Mouse (Mus musculus) forebrain, embryonic 13.5 days (tissue): ENCODE measurements at regions not wholly inside any gene's neighbourhood (a gene's known extent, or its start where the extent isn't known, plus 50 kb on each side); places are given as distances from the start of the nearest gene placed in this dataset.

ENCODE experiments used
- ATAC-seq: fragments of 200-750 bp; cut with Nextera tagmentation; 2 replicates; pipeline ENCODE4 v1.8.0; 2017
- H3K27ac ChIP-seq: fragments of 300-500 bp; sonication (generic); 2 replicates; pipeline ENCODE4 v1.5.1; 2015; ENCODE audit warnings: inconsistent platforms, mild to moderate bottlenecking, moderate library complexity
- H3K27me3 ChIP-seq: fragments of 300-500 bp; sonication (generic); 2 replicates; pipeline ENCODE4 v1.6.1; 2015; ENCODE audit warnings: mild to moderate bottlenecking, inconsistent platforms
- H3K36me3 ChIP-seq: fragments of 300-500 bp; sonication (generic); 2 replicates; pipeline ENCODE4 v1.6.1; 2015; ENCODE audit warnings: mild to moderate bottlenecking, inconsistent platforms; ENCODE audit not compliant: poor library complexity, severe bottlenecking
- H3K4me1 ChIP-seq: fragments of 300-500 bp; sonication (generic); 2 replicates; pipeline ENCODE4 v1.6.1; 2015; ENCODE audit warnings: inconsistent platforms
- H3K4me2 ChIP-seq: fragments of 300-500 bp; sonication (generic); 2 replicates; pipeline ENCODE4 v1.6.1; 2015; ENCODE audit warnings: inconsistent platforms, mild to moderate bottlenecking, moderate library complexity
- H3K4me3 ChIP-seq: fragments of 300-500 bp; sonication (generic); 2 replicates; pipeline ENCODE4 v1.5.1; 2015; ENCODE audit warnings: mild to moderate bottlenecking, inconsistent platforms
- H3K9ac ChIP-seq: fragments of 300-500 bp; sonication (generic); 2 replicates; pipeline ENCODE4 v1.6.1; 2015; ENCODE audit warnings: mild to moderate bottlenecking, inconsistent platforms
- H3K9me3 ChIP-seq: fragments of 300-500 bp; sonication (generic); replicated peaks from 2 replicates; pipeline ENCODE4 v1.6.1; 2016; ENCODE audit warnings: inconsistent platforms
- WGBS: fragments of 180-500 bp; shearing (Covaris S2); methylation state at CpG from one replicate; pipeline ENCODE4 v1.1.7; 2015; 5-methylcytosine and 5-hydroxymethylcytosine counted together

DNA sequence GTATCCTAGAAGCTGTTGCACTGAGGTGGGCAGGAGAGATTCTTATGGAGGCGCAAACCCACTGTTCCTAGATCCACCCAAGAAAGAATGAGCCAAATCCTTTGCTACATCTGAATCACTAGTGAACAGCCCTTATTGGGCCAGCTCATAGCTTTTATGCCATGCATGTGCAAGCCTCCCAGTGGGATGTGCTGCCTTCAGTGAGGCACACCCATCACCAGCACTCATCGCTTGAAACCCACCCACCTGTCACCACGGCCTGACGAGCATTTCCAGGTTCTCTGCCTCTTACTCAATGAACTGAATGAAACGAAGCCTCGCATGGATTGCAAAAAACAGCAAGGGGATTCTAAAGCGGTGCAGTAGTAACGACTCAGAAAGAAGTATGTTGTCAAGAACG lies 98.3 kb upstream of the Zmiz1 start:
- Histone ChIP-seq H3K9me3 (no peaks in the 10 kb centered on the region), H3K36me3 (no peaks in the 10 kb centered on the region), H3K9ac (no peak overlapping the region), H3K27ac (no peak overlapping the region), H3K4me3 (no peak overlapping the region), H3K4me1 (peaks cover 26% of the 10 kb centered on the region), H3K4me2 (no peak overlapping the region), H3K27me3 (no peaks in the 10 kb centered on the region)
- ATAC-seq: no peak
- WGBS: 74% methylated on average over 9 of the region's 9 CpGs

DNA sequence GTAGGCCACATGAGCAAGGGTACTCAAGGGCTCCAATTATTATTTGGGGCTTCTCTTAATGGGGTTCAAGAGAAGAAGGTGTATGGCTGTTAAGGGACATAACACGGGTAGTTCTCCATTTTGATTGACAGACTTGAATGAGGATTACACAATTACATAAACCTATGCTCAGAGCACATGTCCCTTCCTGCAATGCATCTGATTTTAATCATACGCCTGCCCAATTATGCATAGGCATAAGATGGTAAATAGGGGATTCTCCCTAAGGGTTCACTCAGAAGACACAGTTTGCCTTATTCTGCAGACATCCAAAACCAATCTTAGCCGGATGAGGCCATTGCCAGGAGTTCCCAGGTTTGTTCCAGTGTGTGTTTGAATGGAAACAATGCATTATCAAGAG lies 97.9 kb upstream of the Zmiz1 start:
- Histone ChIP-seq H3K4me3 (no peak overlapping the region), H3K36me3 (no peaks in the 10 kb centered on the region), H3K9ac (no peak overlapping the region), H3K9me3 (no peaks in the 10 kb centered on the region), H3K4me2 (no peak overlapping the region), H3K27ac (no peak overlapping the region), H3K27me3 (no peaks in the 10 kb centered on the region), H3K4me1 (peaks cover 29% of the 10 kb centered on the region)
- 79% methylated on average over 3 of the region's 3 CpGs for WGBS
- ATAC-seq: no peak

DNA sequence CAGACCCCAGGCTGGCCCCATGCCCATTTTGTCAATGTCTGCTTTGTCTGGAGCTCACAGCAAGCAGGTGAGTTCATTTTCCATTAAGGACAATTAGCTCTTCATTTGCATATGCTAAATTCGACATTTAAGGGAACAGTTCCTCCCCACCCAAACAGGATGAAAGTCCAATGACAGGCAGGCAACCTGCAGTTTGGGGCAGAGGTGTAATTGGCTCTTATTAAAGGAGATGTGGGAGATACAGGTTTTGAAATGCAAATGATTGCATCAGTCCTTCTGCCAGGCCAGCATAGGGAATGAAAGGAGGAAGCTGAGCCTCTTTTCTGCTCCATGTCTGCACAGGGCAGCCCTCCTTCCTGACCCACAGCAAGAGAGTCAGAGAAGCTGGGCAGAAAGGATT lies 96.2 kb upstream of the Zmiz1 start:
- Histone ChIP-seq H3K4me2 (no peak overlapping the region), H3K27ac (peak overlapping the region; percentile 75), H3K9ac (no peak overlapping the region), H3K4me1 (peaks cover 32% of the 10 kb centered on the region), H3K4me3 (no peak overlapping the region), H3K36me3 (no peaks in the 10 kb centered on the region), H3K27me3 (no peaks in the 10 kb centered on the region), H3K9me3 (no peaks in the 10 kb centered on the region)
- peak; percentile 8; the same call in 1 of the 2 replicates for ATAC-seq
- 6% methylated on average over 1 of the region's 1 CpGs for WGBS

DNA sequence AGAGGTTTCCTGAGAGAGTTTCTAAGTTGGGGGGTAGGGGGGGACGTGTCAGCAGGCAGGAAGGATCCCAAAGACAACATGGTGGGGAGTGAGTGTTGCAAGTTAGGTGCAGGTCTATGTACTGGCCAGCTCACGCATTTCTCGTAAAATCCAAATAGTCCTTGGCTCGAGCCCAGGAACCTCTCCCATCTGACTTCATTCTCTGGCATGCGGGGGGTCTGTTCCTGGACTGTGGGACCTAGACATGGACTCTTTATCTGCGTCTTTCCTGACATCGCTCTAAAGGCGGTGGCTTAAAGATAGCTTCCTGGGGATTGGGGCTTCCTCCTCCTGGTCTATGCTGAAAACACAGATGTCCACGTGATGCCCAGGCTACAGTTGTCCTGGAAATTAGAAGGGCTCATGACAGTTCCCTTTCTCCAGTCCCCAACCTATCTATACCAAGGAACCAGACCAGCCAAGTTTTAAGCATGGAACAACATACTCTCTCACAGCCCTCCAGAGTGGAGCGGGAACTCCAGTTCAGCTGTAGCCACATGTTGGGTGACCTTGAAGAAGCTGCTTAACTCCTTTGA lies 93.7 kb upstream of the Zmiz1 start:
- ATAC-seq: no peak
- Histone ChIP-seq H3K27me3 (no peaks in the 10 kb centered on the region), H3K9me3 (peaks cover 7% of the 10 kb centered on the region; the same call in 1 of the 2 replicates), H3K4me3 (no peak overlapping the region), H3K9ac (no peak overlapping the region), H3K36me3 (peaks cover 18% of the 10 kb centered on the region), H3K27ac (no peak overlapping the region), H3K4me2 (no peak overlapping the region), H3K4me1 (peaks cover 34% of the 10 kb centered on the region)
- 81% methylated on average over 10 of the region's 10 CpGs for WGBS

DNA sequence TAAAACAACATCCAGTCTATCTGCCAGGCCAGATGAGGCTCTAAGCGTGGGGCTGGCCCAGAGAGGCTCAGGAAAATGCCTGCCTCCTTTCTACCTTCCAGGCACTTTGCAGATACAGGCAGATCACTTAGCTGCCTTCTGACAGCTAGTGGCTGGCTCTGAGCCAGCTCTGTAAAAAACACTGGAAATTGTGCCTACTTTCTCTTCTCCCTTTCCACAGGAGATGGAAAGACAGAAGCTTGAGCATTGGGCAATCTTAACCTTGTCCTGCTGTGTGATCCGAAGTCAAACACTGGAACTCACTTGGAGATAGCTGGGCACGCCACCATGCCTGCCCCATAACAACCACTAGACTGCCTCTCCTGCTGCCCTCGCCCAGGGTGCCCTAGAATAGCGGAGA lies 93.0 kb upstream of the Zmiz1 start:
- WGBS: 80% methylated on average over 5 of the region's 5 CpGs
- Histone ChIP-seq H3K4me3 (no peak overlapping the region), H3K9me3 (peaks cover 7% of the 10 kb centered on the region; the same call in 1 of the 2 replicates), H3K27me3 (no peaks in the 10 kb centered on the region), H3K36me3 (peaks cover 18% of the 10 kb centered on the region), H3K4me2 (no peak overlapping the region), H3K9ac (no peak overlapping the region), H3K27ac (no peak overlapping the region), H3K4me1 (peaks cover 37% of the 10 kb centered on the region)
- ATAC-seq: no peak

DNA sequence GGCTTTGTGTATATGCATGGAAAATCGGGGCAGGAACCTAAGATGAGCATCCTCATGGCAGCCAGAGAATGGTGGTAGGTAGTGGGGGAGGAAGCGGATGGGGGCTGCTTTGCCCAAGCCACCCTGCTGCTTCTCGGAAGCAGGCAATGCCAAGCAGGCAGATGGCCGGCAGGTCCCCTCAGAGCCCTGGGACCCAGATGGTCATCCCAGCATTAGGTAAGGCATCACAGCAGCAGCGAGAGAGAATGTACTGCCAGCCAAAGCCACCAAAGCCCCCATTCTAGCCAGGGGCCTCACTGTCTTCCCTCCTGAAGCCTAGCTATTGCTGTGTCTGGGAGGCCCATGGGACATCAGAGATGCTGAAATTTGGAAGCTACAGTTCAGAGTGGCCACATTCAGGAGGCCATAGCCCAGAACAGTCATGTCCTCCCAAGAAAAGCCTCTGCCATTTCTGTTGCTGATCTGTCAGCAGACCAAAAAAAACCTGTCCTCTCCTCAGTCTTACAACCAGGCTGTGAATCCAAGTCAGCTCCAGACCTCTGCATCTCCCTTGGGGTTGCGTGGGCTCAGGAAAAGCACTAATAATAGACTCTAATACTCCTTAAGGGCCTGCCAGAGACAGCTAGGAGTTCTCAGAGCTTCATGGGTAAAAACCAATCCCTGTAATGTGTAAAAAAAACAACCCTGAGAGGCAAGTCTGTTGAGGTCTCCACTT lies 88.5 kb upstream of the Zmiz1 start:
- Histone ChIP-seq H3K4me3 (no peak overlapping the region), H3K4me2 (no peak overlapping the region), H3K36me3 (peaks cover 18% of the 10 kb centered on the region), H3K9ac (no peak overlapping the region), H3K9me3 (peaks cover 7% of the 10 kb centered on the region; the same call in 1 of the 2 replicates), H3K27ac (peak overlapping the region; percentile 65), H3K27me3 (no peaks in the 10 kb centered on the region), H3K4me1 (peaks cover 36% of the 10 kb centered on the region)
- ATAC-seq: no peak
- 83% methylated on average over 6 of the region's 6 CpGs for WGBS

DNA sequence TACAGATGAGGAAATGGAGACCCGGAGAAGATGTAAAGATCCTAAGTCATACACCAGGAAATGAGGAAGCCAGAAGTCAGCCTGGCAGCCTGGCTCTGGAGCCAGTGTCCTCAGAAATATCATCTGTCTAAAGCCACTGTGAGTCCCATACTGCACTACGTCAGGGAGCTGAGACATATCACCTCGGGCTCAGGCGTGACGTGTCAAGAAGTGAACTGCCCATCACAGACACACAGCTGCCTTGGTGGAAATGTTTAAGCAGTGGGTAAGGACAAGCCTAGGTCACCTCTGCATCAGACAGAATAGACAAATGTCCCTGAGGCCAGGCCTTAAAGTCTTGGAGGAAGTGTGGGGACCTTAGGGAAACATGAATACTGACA lies 88.0 kb upstream of the Zmiz1 start:
- H3K9me3 ChIP-seq: peaks cover 7% of the 10 kb centered on the region; the same call in 1 of the 2 replicates
- no peak overlapping the region for H3K4me2 ChIP-seq
- WGBS: 91% methylated on average over 5 of the region's 5 CpGs
- peak overlapping the region; percentile 21; the same call in 1 of the 2 replicates for H3K9ac ChIP-seq
- H3K4me1 ChIP-seq: peaks cover 34% of the 10 kb centered on the region
- no peaks in the 10 kb centered on the region for H3K27me3 ChIP-seq
- peak overlapping the region; percentile 65 for H3K27ac ChIP-seq
- peaks cover 18% of the 10 kb centered on the region for H3K36me3 ChIP-seq
- no peak for ATAC-seq
- no peak overlapping the region for H3K4me3 ChIP-seq

DNA sequence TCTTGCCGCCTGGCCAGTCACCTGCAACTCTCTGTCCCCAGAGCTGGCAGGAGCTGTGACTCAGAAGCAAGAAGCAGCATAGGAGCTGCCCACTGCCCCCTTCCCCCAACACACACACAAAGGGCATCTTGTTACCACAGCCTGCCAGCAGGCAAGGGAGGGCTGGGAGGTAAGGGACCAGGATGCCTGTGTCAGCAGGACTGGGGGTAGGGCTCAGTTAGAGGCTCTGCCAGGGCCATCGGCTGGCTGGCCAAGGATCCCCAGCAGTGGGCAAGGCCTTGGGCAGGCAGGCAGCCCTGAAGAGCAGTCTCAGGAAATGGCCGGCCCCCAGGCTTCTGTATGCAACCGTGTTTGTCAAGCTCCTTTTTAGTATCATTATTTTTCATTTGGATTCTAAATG lies 87.3 kb upstream of the Zmiz1 start:
- H3K27me3 ChIP-seq: no peaks in the 10 kb centered on the region
- no peak overlapping the region for H3K4me2 ChIP-seq
- 42% methylated on average over 4 of the region's 4 CpGs for WGBS
- H3K9ac ChIP-seq: peak overlapping the region; percentile 21
- H3K36me3 ChIP-seq: peaks cover 18% of the 10 kb centered on the region
- H3K27ac ChIP-seq: peak overlapping the region; percentile 65
- H3K9me3 ChIP-seq: peaks cover 7% of the 10 kb centered on the region; the same call in 1 of the 2 replicates
- peaks cover 36% of the 10 kb centered on the region for H3K4me1 ChIP-seq
- ATAC-seq: peak; percentile 81
- no peak overlapping the region for H3K4me3 ChIP-seq

DNA sequence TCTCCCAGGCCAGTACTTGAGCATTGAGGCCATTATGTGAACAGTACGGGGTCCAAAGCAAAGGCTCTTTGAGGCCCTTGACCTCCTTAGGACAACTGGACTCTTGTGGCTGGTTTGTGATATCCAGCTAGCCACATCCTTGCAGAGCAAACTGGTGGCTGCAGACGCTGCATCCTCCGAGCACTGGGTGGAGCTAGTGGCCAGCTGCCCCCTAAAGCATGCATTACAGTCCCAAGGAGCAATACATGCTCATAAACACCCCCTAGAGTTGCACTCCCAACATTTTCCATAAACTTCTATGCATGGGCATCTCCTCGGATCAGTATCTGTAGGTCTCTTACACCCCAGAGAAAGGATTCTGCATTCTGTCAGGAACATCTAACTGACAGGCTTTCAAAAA lies 86.4 kb upstream of the Zmiz1 start:
- 57% methylated on average over 4 of the region's 4 CpGs for WGBS
- Histone ChIP-seq H3K27ac (peak overlapping the region; percentile 65; the same call in 1 of the 2 replicates), H3K27me3 (no peaks in the 10 kb centered on the region), H3K4me1 (peaks cover 45% of the 10 kb centered on the region), H3K9ac (0 out of 2 replicates have a peak overlapping the region, but pooled peaks have one; percentile 19), H3K4me3 (no peak overlapping the region), H3K36me3 (peaks cover 18% of the 10 kb centered on the region), H3K9me3 (peaks cover 7% of the 10 kb centered on the region; the same call in 1 of the 2 replicates), H3K4me2 (no peak overlapping the region)
- ATAC-seq: no peak

DNA sequence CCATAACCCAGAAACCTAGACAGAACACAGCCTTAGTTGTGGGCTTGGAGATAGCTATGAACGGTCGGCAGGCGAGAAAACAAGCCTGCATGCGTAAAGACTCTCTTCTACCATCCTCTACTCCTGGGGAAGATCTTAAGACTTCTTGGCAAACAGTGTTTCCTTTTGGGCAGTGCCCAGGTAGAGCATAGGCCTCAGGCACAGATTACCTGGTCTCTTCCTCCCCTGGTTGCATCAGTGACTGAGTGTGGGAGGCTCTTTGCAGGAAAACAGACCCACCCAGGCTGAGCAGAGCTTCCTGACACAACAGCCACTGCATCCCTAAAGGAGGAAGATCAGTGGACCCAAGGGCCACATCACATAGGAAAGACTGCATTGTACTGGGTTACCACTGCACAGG lies 85.8 kb upstream of the Zmiz1 start:
- no peak overlapping the region for H3K4me3 ChIP-seq
- H3K4me2 ChIP-seq: no peak overlapping the region
- peaks cover 7% of the 10 kb centered on the region; the same call in 1 of the 2 replicates for H3K9me3 ChIP-seq
- no peak for ATAC-seq
- 97% methylated on average over 4 of the region's 4 CpGs for WGBS
- H3K27ac ChIP-seq: no peak overlapping the region
- H3K4me1 ChIP-seq: peaks cover 50% of the 10 kb centered on the region
- peaks cover 16% of the 10 kb centered on the region for H3K36me3 ChIP-seq
- H3K9ac ChIP-seq: no peak overlapping the region
- H3K27me3 ChIP-seq: no peaks in the 10 kb centered on the region

DNA sequence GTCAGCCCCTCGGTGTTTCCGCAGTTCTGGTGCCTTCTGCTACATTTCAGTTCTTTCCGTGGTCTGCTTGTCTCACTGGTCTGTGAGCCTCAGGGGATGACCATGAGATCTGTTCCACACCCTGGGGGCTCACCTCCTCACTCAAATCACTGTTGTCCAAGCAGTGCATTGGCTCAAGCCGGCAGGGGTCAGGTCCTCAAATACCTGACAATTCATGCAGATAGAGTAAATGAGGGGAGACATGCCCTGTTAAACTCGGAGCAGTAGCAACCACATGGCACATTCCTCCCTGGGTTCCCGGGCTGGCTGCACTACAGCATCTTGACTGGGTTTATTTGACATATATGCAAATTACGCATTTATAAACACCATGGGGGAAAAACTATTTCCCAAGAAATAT lies 84.0 kb upstream of the Zmiz1 start:
- Histone ChIP-seq H3K4me1 (peaks cover 66% of the 10 kb centered on the region), H3K27ac (no peak overlapping the region), H3K4me3 (no peak overlapping the region), H3K9me3 (no peaks in the 10 kb centered on the region), H3K9ac (no peak overlapping the region), H3K27me3 (no peaks in the 10 kb centered on the region), H3K36me3 (no peaks in the 10 kb centered on the region), H3K4me2 (no peak overlapping the region)
- ATAC-seq: no peak
- WGBS: 76% methylated on average over 7 of the region's 7 CpGs

DNA sequence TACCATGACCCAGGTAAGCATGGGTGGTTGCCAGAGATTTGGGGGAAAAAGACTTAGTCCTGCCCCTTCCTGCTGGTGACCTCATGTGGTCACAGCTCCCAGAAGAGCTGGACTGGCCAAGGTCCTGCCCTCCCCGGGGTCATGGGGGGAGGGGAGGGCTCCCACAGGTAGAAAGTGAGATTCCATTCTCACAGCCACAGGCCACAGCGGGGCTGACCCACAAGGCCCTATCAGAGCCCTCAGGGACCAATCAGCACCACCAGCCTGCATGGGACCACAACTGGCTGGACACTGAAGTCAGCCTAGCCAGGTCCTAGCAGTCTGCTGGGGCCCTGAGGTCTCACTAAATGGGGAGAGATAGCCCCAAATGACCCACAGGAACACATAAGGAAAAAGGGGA lies 81.9 kb upstream of the Zmiz1 start:
- ATAC-seq: no peak
- H3K4me1 ChIP-seq: peaks cover 49% of the 10 kb centered on the region
- no peaks in the 10 kb centered on the region for H3K27me3 ChIP-seq
- H3K9ac ChIP-seq: peak overlapping the region; percentile 86
- no peaks in the 10 kb centered on the region for H3K9me3 ChIP-seq
- 58% methylated on average over 2 of the region's 2 CpGs for WGBS
- H3K4me3 ChIP-seq: peak overlapping the region; percentile 42
- H3K27ac ChIP-seq: peak overlapping the region; percentile 100
- H3K4me2 ChIP-seq: peak overlapping the region; percentile 68
- no peaks in the 10 kb centered on the region for H3K36me3 ChIP-seq
